Mouse (Mus musculus) bone marrow, adult 2 months (tissue): Measurements from ENCODE around the gene Dpagt1.

ENCODE experiments used
- CTCF ChIP-seq: fragments of 200-500 bp; IDR thresholded peaks from 2 replicates; pipeline ENCODE4 v1.5.1; 2011; ENCODE audit warnings: low read length, control low read depth; ENCODE audit not compliant: control insufficient read depth, insufficient read depth
- POLR2A ChIP-seq: fragments of 200-500 bp; IDR thresholded peaks from 2 replicates; pipeline ENCODE4 v1.6.1; 2011; ENCODE audit warnings: low read depth, mild to moderate bottlenecking, control low read depth, low read length, borderline replicate concordance; ENCODE audit not compliant: control insufficient read depth

DNA sequence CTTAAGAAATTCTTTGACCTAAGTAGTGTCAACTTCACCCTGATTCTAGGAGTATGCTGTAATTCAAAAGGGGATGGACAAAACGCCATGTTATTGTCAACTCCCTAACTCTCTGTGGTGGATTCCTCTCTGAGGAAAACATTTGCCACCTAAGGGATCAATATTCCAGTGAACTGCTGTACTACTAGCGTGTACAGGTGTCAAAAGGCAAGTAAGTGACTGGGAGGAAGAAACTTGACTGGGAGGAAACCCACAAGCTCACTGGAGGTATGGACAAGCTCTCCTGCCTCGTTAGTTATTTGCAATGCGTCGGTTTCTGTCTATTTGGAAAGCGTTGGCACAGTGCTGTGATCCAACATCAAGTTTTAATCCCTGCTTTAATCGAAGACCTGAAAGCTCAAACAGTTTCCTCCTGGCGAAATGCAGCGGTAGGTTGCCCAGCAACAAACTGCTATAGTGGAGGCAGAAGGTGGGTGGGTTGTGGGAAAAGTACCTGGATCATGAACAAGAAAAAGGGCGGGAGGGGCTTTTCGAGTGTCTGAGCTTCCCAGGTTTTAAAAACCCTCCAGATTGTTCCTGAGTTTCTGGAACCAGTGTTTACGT lies at the start of gene Dpagt1:
- TF ChIP-seq CTCF (no peak), POLR2A (no peak)
